Mouse (Mus musculus) embryonic facial prominence, embryonic 11.5 days (tissue): ENCODE measurements around the gene Hypm. TPM values are rescaled to one million over a fixed set of nuclear protein-coding genes. Genes with fewer than 3 reads are reported as not detected.

Experiments used
- ATAC-seq: fragments of 200-750 bp; cut with Nextera tagmentation; replicated peaks from 2 replicates; pipeline ENCODE4 v1.8.0; 2017; ENCODE audit warnings: low read depth; ENCODE audit not compliant: insufficient number of reproducible peaks, low FRiP score, low TSS enrichment
- DNase-seq: peaks from one replicate; pipeline ENCODE4 v3.0.0-alpha.2; 2015; ENCODE audit warnings: low spot score
- H3K27ac ChIP-seq: fragments of 300-500 bp; sonication (generic); replicated peaks from 2 replicates; pipeline ENCODE4 v1.5.1; 2014; ENCODE audit warnings: mild to moderate bottlenecking, low read depth, low read length, control low read depth
- H3K27me3 ChIP-seq: fragments of 300-500 bp; sonication (generic); 2 replicates; pipeline ENCODE4 v1.6.1; 2014; ENCODE audit warnings: mild to moderate bottlenecking, low read length, moderate library complexity, mixed read lengths; ENCODE audit not compliant: control insufficient read depth, insufficient read depth
- H3K36me3 ChIP-seq: fragments of 300-500 bp; sonication (generic); replicated peaks from 2 replicates; pipeline ENCODE4 v1.6.1; 2014; ENCODE audit warnings: low read depth, mild to moderate bottlenecking, low read length, moderate library complexity, mixed read lengths; ENCODE audit not compliant: control insufficient read depth, insufficient read depth
- H3K4me1 ChIP-seq: fragments of 300-500 bp; sonication (generic); 2 replicates; pipeline ENCODE4 v1.6.1; 2014; ENCODE audit warnings: low read length, mixed read lengths; ENCODE audit not compliant: control insufficient read depth, insufficient read depth
- H3K4me2 ChIP-seq: fragments of 300-500 bp; sonication (generic); 2 replicates; pipeline ENCODE4 v1.6.1; 2014; ENCODE audit warnings: low read depth, mild to moderate bottlenecking, control low read depth, low read length, moderate library complexity
- H3K4me3 ChIP-seq: fragments of 300-500 bp; sonication (generic); 2 replicates; pipeline ENCODE4 v1.5.1; 2014; ENCODE audit warnings: low read depth, low read length, control low read depth
- H3K9ac ChIP-seq: fragments of 300-500 bp; sonication (generic); replicated peaks from 2 replicates; pipeline ENCODE4 v1.6.1; 2014; ENCODE audit warnings: mild to moderate bottlenecking, control low read depth, low read length
- H3K9me3 ChIP-seq: fragments of 300-500 bp; sonication (generic); replicated peaks from 2 replicates; pipeline ENCODE4 v1.6.1; 2016; ENCODE audit warnings: mild to moderate bottlenecking, low read length, inconsistent platforms, mixed read lengths; ENCODE audit not compliant: control insufficient read depth
- WGBS: fragments of 180-500 bp; shearing (Covaris S2); extraction: QIAGEN DNeasy Blood & Tissue Kit; methylation state at CpG from one replicate; pipeline ENCODE4 v1.1.7; 2014; 5-methylcytosine and 5-hydroxymethylcytosine counted together
- polyA plus RNA-seq: library from polyadenylated mRNA; unstranded; fragments of >200 nt; fragmentation: Nextera tagmentation; extraction: Ambion mirVana; gene quantifications from 2 replicates; pipeline ENCODE4 v1.2.1, GENCODE M21; 2014

Gene Hypm
- polyA plus RNA-seq: not detected in 2 replicates

- Histone ChIP-seq H3K4me1 (no peaks in the 10 kb centered on the region), H3K9ac (no peak within 1 kb of the TSS), H3K36me3 (no peaks in the 10 kb centered on the region), H3K9me3 (no peaks in the 10 kb centered on the region), H3K27ac (no peak within 1 kb of the TSS), H3K4me3 (no peak within 1 kb of the TSS), H3K4me2 (no peak within 1 kb of the TSS), H3K27me3 (no peaks in the 10 kb centered on the region)
- 79% methylated on average over 3 of the region's 3 CpGs for WGBS
- ATAC-seq (no peak), DNase-seq (no peak)
These were observed at the start of gene Hypm for GRCm38 (mm10) chrX:9846628-9847027. Gene Hypm (plus strand): TSS chrX:9846928.

- H3K4me3 ChIP-seq: no peak overlapping the region
- H3K36me3 ChIP-seq: no peaks in the 10 kb centered on the region
- 81% methylated on average over 1 of the region's 1 CpGs for WGBS
- DNase-seq (no peak), ATAC-seq (no peak)
- H3K27ac ChIP-seq: no peak overlapping the region
- H3K27me3 ChIP-seq: no peaks in the 10 kb centered on the region
- no peaks in the 10 kb centered on the region for H3K4me1 ChIP-seq
- no peak overlapping the region for H3K4me2 ChIP-seq
- H3K9me3 ChIP-seq: no peaks in the 10 kb centered on the region
- no peak overlapping the region for H3K9ac ChIP-seq
These were observed 36.6 kb upstream of the Hypm start for GRCm38 (mm10) chrX:9810101-9810500.

- H3K27ac ChIP-seq: no peak overlapping the region
- no peaks in the 10 kb centered on the region for H3K27me3 ChIP-seq
- H3K4me1 ChIP-seq: no peaks in the 10 kb centered on the region
- H3K36me3 ChIP-seq: no peaks in the 10 kb centered on the region
- no peak overlapping the region for H3K9ac ChIP-seq
- DNase-seq (no peak), ATAC-seq (no peak)
- H3K4me2 ChIP-seq: no peak overlapping the region
- no peaks in the 10 kb centered on the region for H3K9me3 ChIP-seq
- no peak overlapping the region for H3K4me3 ChIP-seq
These were observed 34.3 kb upstream of the Hypm start for GRCm38 (mm10) chrX:9812469-9812868.

- DNase-seq: no peak
- no peaks in the 10 kb centered on the region for H3K9me3 ChIP-seq
- no peaks in the 10 kb centered on the region for H3K4me1 ChIP-seq
- H3K4me3 ChIP-seq: no peak overlapping the region
- 71% methylated on average over 2 of the region's 2 CpGs for WGBS
- no peak overlapping the region for H3K9ac ChIP-seq
- no peaks in the 10 kb centered on the region for H3K27me3 ChIP-seq
- H3K27ac ChIP-seq: no peak overlapping the region
- no peak for ATAC-seq
- H3K36me3 ChIP-seq: no peaks in the 10 kb centered on the region
- no peak overlapping the region for H3K4me2 ChIP-seq
These were observed 11.9 kb upstream of the Hypm start for GRCm38 (mm10) chrX:9834779-9835178.

- Histone ChIP-seq H3K4me1 (no peaks in the 10 kb centered on the region), H3K4me3 (no peak within 1 kb of the TSS), H3K4me2 (no peak within 1 kb of the TSS), H3K9ac (no peak within 1 kb of the TSS), H3K36me3 (no peaks in the 10 kb centered on the region), H3K27me3 (no peaks in the 10 kb centered on the region), H3K9me3 (no peaks in the 10 kb centered on the region), H3K27ac (no peak within 1 kb of the TSS)
- no peak for DNase-seq
- no peak for ATAC-seq
- 45% methylated on average over 1 of the region's 1 CpGs for WGBS
These were observed 2.7 kb downstream of the Hypm start, which contains the start of gene H2al3 for GRCm38 (mm10) chrX:9849403-9849802. Gene H2al3 (plus strand): TSS chrX:9849703.

GRCm38 (mm10) chrX:9861859-9862258, 15.1 kb downstream of the Hypm start:
- WGBS: 79% methylated on average over 2 of the region's 2 CpGs
- H3K27me3 ChIP-seq: no peaks in the 10 kb centered on the region
- H3K4me2 ChIP-seq: no peak overlapping the region
- no peak overlapping the region for H3K9ac ChIP-seq
- no peaks in the 10 kb centered on the region for H3K9me3 ChIP-seq
- H3K4me3 ChIP-seq: no peak overlapping the region
- DNase-seq: no peak
- H3K4me1 ChIP-seq: no peaks in the 10 kb centered on the region
- H3K27ac ChIP-seq: no peak overlapping the region
- no peak for ATAC-seq
- no peaks in the 10 kb centered on the region for H3K36me3 ChIP-seq

- 90% methylated on average over 2 of the region's 2 CpGs for WGBS
- no peak overlapping the region for H3K9ac ChIP-seq
- H3K4me3 ChIP-seq: no peak overlapping the region
- no peaks in the 10 kb centered on the region for H3K36me3 ChIP-seq
- H3K9me3 ChIP-seq: no peaks in the 10 kb centered on the region
- H3K4me1 ChIP-seq: no peaks in the 10 kb centered on the region
- H3K27me3 ChIP-seq: no peaks in the 10 kb centered on the region
- H3K4me2 ChIP-seq: no peak overlapping the region
- no peak overlapping the region for H3K27ac ChIP-seq
- DNase-seq (no peak), ATAC-seq (no peak)
These were observed 28.8 kb downstream of the Hypm start for GRCm38 (mm10) chrX:9875519-9875918.

- Histone ChIP-seq H3K9me3 (no peaks in the 10 kb centered on the region), H3K27ac (no peak within 1 kb of the TSS), H3K4me1 (no peaks in the 10 kb centered on the region), H3K4me2 (no peak within 1 kb of the TSS), H3K9ac (no peak within 1 kb of the TSS), H3K4me3 (no peak within 1 kb of the TSS), H3K27me3 (no peaks in the 10 kb centered on the region), H3K36me3 (no peaks in the 10 kb centered on the region)
- ATAC-seq: no peak
- no peak for DNase-seq
- WGBS: 67% methylated on average over 2 of the region's 2 CpGs
These were observed 38.6 kb downstream of the Hypm start, which contains the start of gene Sytl5 for GRCm38 (mm10) chrX:9885322-9885721. Gene Sytl5 (plus strand): TSS chrX:9885622.
